Mouse (Mus musculus) MEL (cell line): ENCODE results near the gene Mcidas.

Source experiments
- CTCF ChIP-seq, 3 experiments: IDR thresholded peaks in 2 of 3; conservative IDR thresholded peaks in 1 of 3; 2 replicates each; pipeline ENCODE4 v1.5.1; 2011 to 2012; ENCODE audit warnings: low read length in 3 of 3, low read depth in 2 of 3, mild to moderate bottlenecking in 2 of 3, improper control_type of control experiment in 1 of 3, inconsistent platforms in 1 of 3, mixed read lengths in 1 of 3, moderate library complexity in 1 of 3; ENCODE audit not compliant: control insufficient read depth in 1 of 3, insufficient read depth in 1 of 3, poor library complexity in 1 of 3, severe bottlenecking in 1 of 3
- EP300 ChIP-seq, 2 experiments: IDR thresholded peaks; 2 replicates each; pipeline ENCODE4 v1.6.1; 2011; ENCODE audit warnings: improper control_type of control experiment in 2 of 2, low read length in 2 of 2, low read depth in 1 of 2, mild to moderate bottlenecking in 1 of 2
- MAZ ChIP-seq: IDR thresholded peaks from 2 replicates; pipeline ENCODE4 v1.6.1; 2012; ENCODE audit warnings: low read depth, mild to moderate bottlenecking, inconsistent platforms, low read length, improper control_type of control experiment
- POLR2A ChIP-seq, 2 experiments: IDR thresholded peaks; 2 replicates each; pipeline ENCODE4 v1.6.1; 2011 to 2012; ENCODE audit warnings: low read length in 2 of 2, mild to moderate bottlenecking in 2 of 2, control low read depth in 1 of 2, improper control_type of control experiment in 1 of 2, low read depth in 1 of 2, moderate library complexity in 1 of 2; ENCODE audit not compliant: control insufficient read depth in 1 of 2, insufficient read depth in 1 of 2, poor library complexity in 1 of 2
- POLR2AphosphoS5 ChIP-seq: IDR thresholded peaks from 2 replicates; pipeline ENCODE4 v1.6.1; 2012; ENCODE audit warnings: low read depth, borderline replicate concordance, mild to moderate bottlenecking, inconsistent platforms, low read length, moderate library complexity, mixed read lengths
- USF1 ChIP-seq: IDR thresholded peaks from 2 replicates; pipeline ENCODE4 v1.6.1; 2014; ENCODE audit warnings: low read depth, mild to moderate bottlenecking, inconsistent platforms, low read length, improper control_type of control experiment, moderate library complexity
- USF2 ChIP-seq, 2 experiments: IDR thresholded peaks; 2 replicates each; pipeline ENCODE4 v1.6.1; 2011 to 2012; ENCODE audit warnings: improper control_type of control experiment in 2 of 2, low read length in 2 of 2, borderline replicate concordance in 1 of 2, inconsistent platforms in 1 of 2, low read depth in 1 of 2, mild to moderate bottlenecking in 1 of 2; ENCODE audit not compliant: insufficient read depth in 1 of 2

GRCm38 (mm10) chr13:113031792-113032571 is 38.3 kb downstream of the Mcidas start:
- no peak for TF ChIP-seq USF1
- TF ChIP-seq POLR2AphosphoS5 = no peak
- no peak for TF ChIP-seq POLR2A (IDR thresholded peaks at IDR 0.05; ENCODE audit: control insufficient read depth in 1 of 2, insufficient read depth in 1 of 2, low read depth in 1 of 2, low read length in 2 of 2, poor library complexity in 1 of 2)
- TF ChIP-seq EP300 (IDR thresholded peaks at IDR 0.05; ENCODE audit: low read depth in 1 of 2, low read length in 2 of 2) = no peak
- TF ChIP-seq USF2 (IDR thresholded peaks at IDR 0.05; ENCODE audit: borderline replicate concordance in 1 of 2, insufficient read depth in 1 of 2, low read depth in 1 of 2, low read length in 2 of 2) = no peak
- TF ChIP-seq CTCF (IDR thresholded peaks at IDR 0.05 in 2 of 3, conservative IDR thresholded peaks at IDR 0.05 in 1 of 3; ENCODE audit: control insufficient read depth in 1 of 3, insufficient read depth in 1 of 3, low read depth in 2 of 3, low read length in 3 of 3, poor library complexity in 1 of 3, severe bottlenecking in 1 of 3) = no peak
- TF ChIP-seq MAZ = no peak
